Mouse (Mus musculus) urinary bladder, postnatal 4 days (tissue): ENCODE measurements around the gene Eif4a1.
A peak's percentile ranks its signal among the peaks of the same experiment; 100 is the strongest.
"Not testable (repeated sequence)": the region's sequence is repeated elsewhere in the genome, so short reads cannot be mapped to it uniquely, and the experiment has no call there.

Source experiments
- DNase-seq, 2 experiments: peaks; one replicate each; pipeline ENCODE4 v3.0.0; 2021 to 2022; ENCODE audit warnings: low spot score in 2 of 2

The Eif4a1 gene

GRCm38 (mm10) chr11:69633128-69633866 is 38.9 kb downstream of the Eif4a1 start:
- peak; percentile 67 to 74 for DNase-seq

GRCm38 (mm10) chr11:69632284-69633089 is 39.7 kb downstream of the Eif4a1 start, which contains the start of gene Fxr2:
Gene Fxr2 (plus strand): TSS chr11:69632990.
- peak; percentile 100 for DNase-seq

- no peak for DNase-seq
Observed at GRCm38 (mm10) chr11:69629802-69630201, 42.4 kb downstream of the Eif4a1 start.

- peak; percentile 49 to 79 for DNase-seq
Observed at GRCm38 (mm10) chr11:69628286-69628685, 43.9 kb downstream of the Eif4a1 start.

GRCm38 (mm10) chr11:69624339-69624738 is 47.9 kb downstream of the Eif4a1 start:
- not testable (repeated sequence) for DNase-seq

- DNase-seq, result no peak
Observed at GRCm38 (mm10) chr11:69623006-69623405, 49.2 kb downstream of the Eif4a1 start.

- DNase-seq, result no peak
Observed at GRCm38 (mm10) chr11:69622406-69622805, 49.8 kb downstream of the Eif4a1 start.

- peak; percentile 61 to 67 for DNase-seq
Observed at GRCm38 (mm10) chr11:69621571-69622268, 50.5 kb downstream of the Eif4a1 start, which contains the start of gene Sat2. Gene Sat2 (plus strand): TSS chr11:69622024.

- no peak for DNase-seq
Observed at GRCm38 (mm10) chr11:69620394-69621081, 51.7 kb downstream of the Eif4a1 start.

- DNase-seq, result no peak
Observed at GRCm38 (mm10) chr11:69617805-69618204, 54.4 kb downstream of the Eif4a1 start, which contains the start of gene Shbg. Gene Shbg (minus strand): TSS chr11:69617905.
